Mouse (Mus musculus) ES-E14 (cell line): ENCODE measurements around the gene Borcs8. TPM values are rescaled to one million over a fixed set of nuclear protein-coding genes. Genes with fewer than 3 reads are reported as not detected.

Source experiments
- DNase-seq: peaks from one replicate; pipeline ENCODE4 v3.0.0-alpha.2; 2013; ENCODE audit warnings: low read depth, low spot score
- H3K27ac ChIP-seq: 2 replicates; pipeline ENCODE4 v1.5.1; 2012; ENCODE audit warnings: low read depth, mild to moderate bottlenecking, low read length, moderate library complexity, mixed read lengths; ENCODE audit not compliant: poor library complexity, insufficient read depth, severe bottlenecking
- H3K36me3 ChIP-seq: 2 replicates; pipeline ENCODE4 v1.6.1; 2012; ENCODE audit warnings: mild to moderate bottlenecking, low read length, moderate library complexity, mixed read lengths; ENCODE audit not compliant: control insufficient read depth, poor library complexity, insufficient read depth, severe bottlenecking
- H3K4me1 ChIP-seq, 2 experiments: fragments of 150-350 bp in 1 of 2; sonication (generic) in 1 of 2; 2 replicates each; pipeline ENCODE4 v1.6.1; 2012; ENCODE audit warnings: low read length in 2 of 2, mild to moderate bottlenecking in 1 of 2, mixed read lengths in 1 of 2; ENCODE audit not compliant: control insufficient read depth in 2 of 2, insufficient read depth in 2 of 2, poor library complexity in 1 of 2
- H3K4me3 ChIP-seq, 2 experiments: fragments of 150-350 bp in 1 of 2; sonication (generic) in 1 of 2; 2 replicates each; pipeline ENCODE4 v1.5.1; 2012; ENCODE audit warnings: low read length in 2 of 2, low read depth in 1 of 2, mild to moderate bottlenecking in 1 of 2, mixed read lengths in 1 of 2; ENCODE audit not compliant: insufficient read depth in 1 of 2, poor library complexity in 1 of 2, severe bottlenecking in 1 of 2
- H3K9ac ChIP-seq: 2 replicates; pipeline ENCODE4 v1.6.1; 2012; ENCODE audit warnings: low read depth, mild to moderate bottlenecking, low read length, mixed read lengths; ENCODE audit not compliant: poor library complexity, insufficient read depth, severe bottlenecking
- H3K9me3 ChIP-seq: fragments of 150-350 bp; sonication (generic); 2 replicates; pipeline ENCODE4 v1.6.1; 2012; ENCODE audit warnings: low read depth, mild to moderate bottlenecking, low read length; ENCODE audit not compliant: control insufficient read depth, insufficient read depth
- CHD2 ChIP-seq: IDR thresholded peaks from 2 replicates; pipeline ENCODE4 v1.6.1; 2014; ENCODE audit warnings: mild to moderate bottlenecking, low read depth, low read length, inconsistent platforms
- HCFC1 ChIP-seq: IDR thresholded peaks from 2 replicates; pipeline ENCODE4 v1.6.1; 2012; ENCODE audit warnings: low read length, inconsistent platforms, borderline replicate concordance; ENCODE audit not compliant: insufficient read depth
- MAFK ChIP-seq: IDR thresholded peaks from 2 replicates; pipeline ENCODE4 v1.6.1; 2014; ENCODE audit warnings: mild to moderate bottlenecking, low read depth, low read length, inconsistent platforms; ENCODE audit not compliant: insufficient read depth
- ZC3H11A ChIP-seq: IDR thresholded peaks from 2 replicates; pipeline ENCODE4 v1.6.1; 2012; ENCODE audit warnings: low read depth, mild to moderate bottlenecking, inconsistent platforms, low read length, borderline replicate concordance
- ZNF384 ChIP-seq: IDR thresholded peaks from 2 replicates; pipeline ENCODE4 v1.6.1; 2012; ENCODE audit warnings: low read depth, low read length, inconsistent platforms
- in situ Hi-C, 2 experiments: fragments of 600-800 bp; cut with MboI; formaldehyde crosslinking; loops; one replicate each; pipeline ENCODE4 v1.15.1; 2025; ENCODE audit warnings: low sequenced_read_pairs in 2 of 2, inconsistent platforms in 1 of 2; ENCODE audit not compliant: unreplicated experiment in 2 of 2
- total RNA-seq: library from RNA; depleted of rRNA; stranded (reverse); fragments of 300-350 nt; gene quantifications from 2 replicates; pipeline ENCODE4 v1.2.3, GENCODE M21; 2012

Borcs8 gene
- total RNA-seq, 1 experiment = 30.0 TPM

DNA sequence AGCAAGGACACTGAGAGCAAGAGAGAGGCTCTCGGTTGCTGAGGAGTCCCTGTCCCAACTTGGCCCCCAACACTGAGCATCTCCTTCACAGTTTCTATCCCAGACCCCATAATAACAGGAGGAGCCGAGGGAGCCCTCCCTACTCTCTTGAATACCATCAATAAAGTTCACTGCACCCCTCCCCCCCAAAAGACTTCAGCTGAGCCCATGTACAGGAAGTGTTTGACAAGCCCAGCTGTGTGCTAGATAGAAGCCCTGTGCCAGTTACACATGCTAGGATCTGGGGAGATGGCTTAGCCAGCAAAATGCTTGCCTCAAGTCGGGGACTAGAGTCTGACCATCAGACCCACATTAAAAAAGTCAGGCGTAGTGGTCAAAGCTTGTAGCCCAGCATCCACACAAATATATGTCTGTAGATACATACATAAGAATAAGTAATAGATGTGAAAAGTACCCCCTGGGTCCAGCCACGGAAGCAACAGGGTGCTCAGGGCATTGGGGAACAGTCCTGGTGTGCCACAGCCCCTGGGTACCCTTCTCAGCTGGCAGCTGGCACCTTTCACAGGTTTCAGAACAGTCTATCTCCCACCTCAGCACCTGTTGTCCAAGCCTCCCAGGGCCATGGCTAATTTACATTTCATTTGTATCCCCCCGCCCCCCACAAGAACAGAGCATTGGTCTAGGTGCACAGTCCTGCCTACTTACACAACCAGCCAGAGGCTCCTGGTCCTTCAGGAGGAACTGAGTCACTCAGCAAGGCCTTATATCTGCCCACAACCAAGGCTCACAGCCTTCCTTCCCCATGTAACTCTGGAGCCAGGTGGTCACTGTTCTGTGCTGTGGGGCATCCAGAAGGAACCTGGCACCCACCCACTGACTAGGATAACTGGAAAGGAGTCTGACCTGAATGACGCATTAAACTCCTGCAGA, 8.6 kb downstream of the Borcs8 start:
- in situ Hi-C loops = no loop called here

DNA sequence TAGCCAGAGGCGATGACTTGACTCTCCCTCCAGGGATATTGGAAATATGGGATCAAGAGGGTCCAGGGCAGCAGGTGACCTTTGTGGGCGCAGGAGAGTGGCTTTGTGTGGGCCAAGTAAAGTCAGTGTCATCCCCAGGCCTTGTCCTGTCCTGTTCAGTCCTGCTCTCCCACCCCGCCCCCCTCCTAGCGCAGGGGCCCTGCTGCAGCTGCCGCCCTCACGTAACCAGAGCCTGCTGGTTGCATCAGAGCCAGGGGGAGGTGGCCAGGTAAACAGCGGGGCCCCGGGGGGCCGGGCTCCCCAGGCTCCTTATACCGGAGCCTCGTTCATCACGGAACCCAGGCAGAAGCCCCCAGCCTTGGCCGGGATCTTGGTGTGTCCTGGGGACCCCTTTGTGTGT, 10.9 kb downstream of the Borcs8 start:
- Histone ChIP-seq H3K4me1 (peaks cover 4 to 20% of the 10 kb centered on the region in 2 experiments; a peak in 2 of 4 replicates), H3K9me3 (no peaks in the 10 kb centered on the region), H3K9ac (peak overlapping the region; percentile 19; the same call in 1 of the 2 replicates), H3K36me3 (peaks cover 14% of the 10 kb centered on the region; the same call in 1 of the 2 replicates), H3K27ac (peak overlapping the region; percentile 42; the same call in 1 of the 2 replicates), H3K4me3 (peak overlapping the region in 1 of 2 experiments; percentile 33; a peak in 2 of 4 replicates)
- TF ChIP-seq HCFC1 (no peak), CHD2 (no peak), ZC3H11A (no peak), MAFK (no peak), ZNF384 (no peak)
- no peak for DNase-seq
- in situ Hi-C loops = no loop called here

More for the DNA sequence above, 8.6 kb downstream of the Borcs8 start:
- H3K9me3 ChIP-seq = no peaks in the 10 kb centered on the region
- H3K4me3 ChIP-seq = no peak overlapping the region
- H3K27ac ChIP-seq = no peak overlapping the region
- no peak overlapping the region for H3K9ac ChIP-seq
- no peak for DNase-seq
- H3K36me3 ChIP-seq = peaks cover 20% of the 10 kb centered on the region; the same call in 1 of the 2 replicates
- H3K4me1 ChIP-seq = peaks cover under 1 to 17% of the 10 kb centered on the region in 2 experiments; a peak in 2 of 4 replicates
- TF ChIP-seq MAFK (no peak), CHD2 (no peak), HCFC1 (no peak), ZC3H11A (no peak), ZNF384 (no peak)

DNA sequence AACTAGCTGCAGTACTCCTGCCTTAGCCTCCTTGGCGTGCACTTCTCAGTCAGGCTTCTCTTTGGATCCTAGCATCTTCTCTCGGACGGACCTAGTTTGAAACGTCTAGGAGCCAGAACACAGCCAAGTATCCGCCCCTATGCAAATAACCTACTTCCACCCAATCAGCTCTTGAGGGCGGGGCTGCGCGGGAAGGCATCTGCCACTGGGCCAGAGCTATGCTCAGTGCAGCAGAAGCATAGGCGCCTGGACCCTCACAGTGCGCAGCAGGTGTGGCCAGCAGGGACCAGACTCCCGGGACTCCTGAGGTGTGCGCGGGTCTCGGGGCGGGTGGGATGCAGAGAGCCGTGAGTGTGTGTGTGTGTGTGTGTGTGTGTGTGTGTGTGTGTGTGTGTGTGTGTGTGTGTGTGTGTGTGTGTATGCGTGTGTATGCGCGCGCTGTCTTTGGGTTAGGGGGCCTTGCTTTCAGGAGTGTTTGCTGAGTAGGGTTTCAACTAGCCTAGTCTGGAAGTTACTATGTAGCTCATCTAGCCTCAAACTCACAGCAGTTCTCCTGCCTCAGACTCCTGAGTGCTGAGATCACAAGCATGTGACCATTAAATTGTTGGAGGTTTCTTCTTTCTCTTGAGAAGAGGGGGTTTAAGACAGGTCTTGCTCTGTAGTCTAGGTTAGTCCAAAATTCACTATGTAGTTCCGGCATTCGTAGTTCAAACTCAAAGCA, 13.4 kb downstream of the Borcs8 start:
- Histone ChIP-seq H3K4me1 (peaks cover 4 to 20% of the 10 kb centered on the region in 2 experiments; a peak in 2 of 4 replicates), H3K9ac (no peak overlapping the region), H3K27ac (no peak overlapping the region), H3K36me3 (no peaks in the 10 kb centered on the region), H3K9me3 (no peaks in the 10 kb centered on the region), H3K4me3 (peak overlapping the region; percentile 55 to 72)
- peak; percentile 77 for DNase-seq
- no peak for TF ChIP-seq MAFK
- no peak for TF ChIP-seq HCFC1
- no peak for TF ChIP-seq CHD2
- TF ChIP-seq ZNF384 = no peak
- TF ChIP-seq ZC3H11A = no peak
- in situ Hi-C loops = no loop called here

DNA sequence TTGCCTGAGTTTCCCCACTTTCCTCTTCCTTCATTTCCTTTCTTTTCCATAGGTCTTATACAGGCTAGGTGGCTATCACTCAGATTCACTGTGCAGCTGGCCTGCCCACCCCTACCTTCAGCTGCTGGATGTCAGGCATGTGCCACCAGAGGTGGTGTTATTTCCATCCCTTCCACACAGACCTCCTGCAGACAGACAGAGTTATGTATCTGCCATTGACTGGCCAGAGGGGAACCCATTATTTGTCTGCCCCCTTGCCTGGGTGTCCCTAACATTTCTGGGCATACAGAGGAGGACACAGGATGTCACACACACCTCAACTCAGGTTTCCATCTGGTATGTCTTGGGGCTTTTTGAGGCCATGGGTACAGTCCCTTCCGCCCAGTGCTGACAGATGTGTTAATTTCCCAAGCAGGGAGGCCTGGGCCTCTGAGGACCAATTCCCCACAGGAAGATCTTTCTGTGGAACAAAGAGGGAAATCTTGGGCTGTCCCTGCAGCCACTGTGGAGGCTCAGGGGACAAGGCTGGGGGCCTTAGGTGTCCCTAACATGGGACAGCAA, 18.0 kb downstream of the Borcs8 start:
- Histone ChIP-seq H3K9me3 (no peaks in the 10 kb centered on the region), H3K27ac (no peak overlapping the region), H3K36me3 (no peaks in the 10 kb centered on the region), H3K4me3 (no peak overlapping the region), H3K9ac (no peak overlapping the region), H3K4me1 (peaks cover 7 to 14% of the 10 kb centered on the region in 2 experiments)
- in situ Hi-C loops = no loop called here
- no peak for DNase-seq
- TF ChIP-seq CHD2 (no peak), ZNF384 (no peak), ZC3H11A (no peak), HCFC1 (no peak), MAFK (no peak)
